Mouse (Mus musculus) lung, adult 2 months (tissue): ENCODE measurements around the gene Eno1.

Source experiments
- CTCF ChIP-seq: fragments of 200-500 bp; IDR thresholded peaks from 2 replicates; pipeline ENCODE4 v1.5.1; 2011; ENCODE audit warnings: mild to moderate bottlenecking, low read length, control low read depth; ENCODE audit not compliant: insufficient read depth
- POLR2A ChIP-seq: fragments of 200-500 bp; IDR thresholded peaks from 2 replicates; pipeline ENCODE4 v1.6.1; 2011; ENCODE audit warnings: low read depth, mild to moderate bottlenecking, control low read depth, low read length, borderline replicate concordance; ENCODE audit errors: extremely low read depth

DNA sequence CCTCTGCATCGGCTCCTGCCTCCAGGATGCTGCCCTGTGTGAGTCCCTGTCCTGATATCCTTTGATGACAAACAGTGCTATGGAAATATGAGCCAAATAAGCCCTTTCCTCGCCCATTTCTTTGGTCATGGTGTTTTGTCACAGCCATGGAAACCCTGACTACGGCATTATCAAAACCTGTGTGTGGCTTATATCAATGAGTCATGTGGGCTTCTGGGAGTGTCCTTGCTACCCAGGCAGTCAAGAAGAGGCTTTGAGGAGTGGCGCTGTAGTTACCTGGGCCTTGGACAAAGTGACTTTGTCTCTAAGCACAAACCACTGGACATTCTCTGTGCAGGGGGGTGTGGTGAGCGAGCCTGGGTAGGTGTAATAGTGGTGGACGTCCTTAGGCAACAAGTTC is 44.3 kb upstream of the Eno1 start:
- no peak for TF ChIP-seq CTCF
- no peak for TF ChIP-seq POLR2A
